Mouse (Mus musculus) embryo, embryonic 10.5 days (tissue): Measurements from ENCODE around the gene Agap1.

Experiments used
- DNase-seq: peaks from one replicate; pipeline ENCODE4 v3.0.0-alpha.2; 2015; ENCODE audit warnings: low spot score

Agap1 gene

DNA sequence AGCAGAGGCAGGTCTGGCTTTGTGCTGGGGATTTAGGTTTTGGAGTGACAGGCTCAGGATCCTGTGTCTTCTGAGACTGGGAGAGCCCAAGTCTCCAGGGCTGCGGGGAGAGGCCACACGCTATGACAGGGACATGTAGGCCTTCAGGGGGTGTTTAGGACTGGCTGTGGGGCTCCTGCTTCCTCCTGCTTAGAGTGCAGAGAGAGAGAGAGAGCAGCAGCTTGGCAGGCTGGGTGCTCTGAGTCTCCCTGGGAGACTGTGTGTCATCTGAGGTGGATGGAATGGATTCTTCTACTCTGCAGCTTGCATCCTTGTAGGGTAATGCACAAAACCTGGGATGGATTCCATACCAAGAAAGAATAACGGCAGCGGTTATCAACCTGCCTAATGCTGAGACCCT is 122.4 kb downstream of the Agap1 start:
- DNase-seq: peak; percentile 84

DNA sequence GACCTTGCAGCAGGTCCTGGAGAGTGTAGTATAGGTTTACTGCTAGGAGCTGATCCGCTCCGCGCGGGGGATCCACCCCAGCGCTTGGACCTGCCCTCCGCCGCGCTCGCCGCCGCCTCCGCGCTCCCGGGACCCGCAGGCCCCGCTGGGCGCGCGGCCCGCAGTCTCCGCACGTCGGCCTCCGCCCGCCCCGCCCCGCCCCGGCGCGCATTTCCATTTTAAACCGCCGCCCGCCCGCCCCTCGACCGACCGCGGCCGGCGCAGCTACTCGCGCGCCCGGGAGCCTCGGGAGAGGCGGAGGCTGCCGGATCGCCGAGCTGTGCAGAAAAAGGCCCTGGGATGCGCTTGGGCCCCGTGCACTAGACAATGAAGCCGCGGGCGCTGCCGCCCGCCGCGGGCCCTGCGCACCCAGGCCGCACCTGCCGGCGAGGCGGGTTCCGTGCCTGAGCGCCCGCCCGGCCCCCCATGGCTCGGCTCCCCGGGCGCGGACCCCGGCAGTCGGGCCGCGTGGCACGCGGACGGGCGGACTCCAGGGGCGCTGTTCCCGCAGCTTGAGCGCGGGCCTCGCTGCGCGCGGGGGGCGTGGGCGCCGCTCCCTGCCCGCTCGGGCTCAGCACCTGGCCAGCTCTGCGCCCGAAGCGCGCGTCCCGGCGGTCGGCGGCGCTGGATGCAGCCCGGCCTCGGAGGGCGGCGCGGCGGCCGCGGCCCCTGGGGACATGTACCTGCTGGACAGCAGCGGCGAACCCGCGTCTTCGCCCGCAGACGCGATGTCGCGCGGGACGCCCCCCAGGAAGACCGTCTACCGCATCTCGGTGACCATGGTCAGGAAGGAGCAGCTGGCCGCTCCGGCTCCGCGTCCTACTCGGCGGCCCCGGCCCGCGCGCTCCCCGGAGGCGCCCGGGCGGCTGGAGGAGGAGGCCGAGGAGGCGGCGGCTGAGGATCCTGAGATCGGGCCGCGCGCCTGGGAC is 125.7 kb downstream of the Agap1 start:
- DNase-seq: peak; percentile 84

DNA sequence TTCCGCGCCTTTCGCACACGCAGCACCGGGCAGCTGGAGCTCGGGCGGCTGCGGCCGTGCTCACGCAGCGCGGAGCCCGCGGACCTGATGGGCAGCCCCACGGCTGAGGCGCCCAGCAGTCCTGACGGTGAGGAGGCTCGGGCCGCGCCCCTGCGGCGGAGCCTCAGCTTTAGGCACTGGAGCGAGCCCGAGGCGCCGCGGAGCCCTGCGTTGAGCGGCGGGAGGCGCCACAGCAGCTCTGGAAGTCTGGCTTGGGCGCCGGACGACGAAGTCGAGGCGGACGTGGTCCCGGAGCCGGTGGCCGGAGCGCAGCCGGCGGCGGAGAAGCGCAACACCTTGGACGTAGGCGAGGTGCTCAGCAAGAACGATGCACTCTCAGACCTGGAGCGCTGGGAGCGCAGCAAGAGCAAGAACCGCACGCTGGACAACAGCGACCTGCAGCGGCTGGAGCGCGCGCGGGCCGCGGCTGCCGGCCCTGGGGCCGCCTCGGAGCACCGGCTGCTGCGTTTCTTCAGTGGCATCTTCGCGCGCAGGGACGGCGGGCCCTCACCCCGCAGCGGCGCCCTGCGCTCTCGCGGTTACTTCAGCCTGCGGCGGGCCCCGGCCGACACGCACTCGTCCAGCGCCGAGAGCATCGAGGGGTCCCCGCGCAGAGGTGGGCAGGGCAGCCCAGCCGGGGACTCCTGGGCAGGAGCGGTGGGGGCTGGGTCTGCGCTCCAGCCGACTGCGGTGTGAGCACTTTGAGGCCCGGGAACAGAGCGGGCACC is 126.6 kb downstream of the Agap1 start:
- peak; percentile 79 for DNase-seq

DNA sequence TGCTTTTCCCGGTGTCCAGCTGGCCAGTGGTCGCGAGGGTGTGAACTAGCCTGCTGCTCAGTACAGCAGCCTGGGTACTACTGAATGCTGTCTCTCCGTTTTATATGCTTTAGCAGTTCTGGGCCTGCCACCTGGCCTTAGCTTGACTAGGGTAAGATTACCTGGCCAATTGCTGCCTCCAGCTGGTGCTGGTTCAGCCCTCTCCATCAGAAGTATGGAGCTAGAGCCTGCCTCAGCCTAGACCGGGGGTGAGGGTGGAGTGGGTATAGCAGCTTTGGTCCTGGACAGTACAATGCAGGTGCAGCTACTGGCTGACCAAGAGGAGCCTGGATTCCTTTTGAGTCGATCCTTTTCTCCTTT is 127.1 kb downstream of the Agap1 start:
- no peak for DNase-seq

DNA sequence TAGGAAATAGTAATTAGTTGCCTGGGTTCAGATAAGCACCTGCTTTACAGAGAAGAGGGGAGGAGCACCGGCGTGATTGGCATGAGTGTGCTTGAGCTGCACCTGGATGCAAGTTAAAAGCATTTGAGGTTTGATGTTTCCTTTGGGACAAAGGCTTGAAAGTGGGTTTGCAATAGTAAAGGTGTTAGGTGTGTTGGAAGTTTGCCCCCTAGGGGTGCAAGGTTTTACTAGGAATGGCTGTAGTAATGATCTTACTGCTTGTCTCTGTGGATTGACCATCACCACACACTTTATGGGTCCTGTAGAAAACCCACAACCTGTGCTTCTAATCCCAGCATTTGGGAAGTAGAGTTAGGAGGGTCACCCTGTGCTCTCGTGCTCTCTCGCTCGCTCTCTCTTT is 128.8 kb downstream of the Agap1 start:
- DNase-seq: no peak

DNA sequence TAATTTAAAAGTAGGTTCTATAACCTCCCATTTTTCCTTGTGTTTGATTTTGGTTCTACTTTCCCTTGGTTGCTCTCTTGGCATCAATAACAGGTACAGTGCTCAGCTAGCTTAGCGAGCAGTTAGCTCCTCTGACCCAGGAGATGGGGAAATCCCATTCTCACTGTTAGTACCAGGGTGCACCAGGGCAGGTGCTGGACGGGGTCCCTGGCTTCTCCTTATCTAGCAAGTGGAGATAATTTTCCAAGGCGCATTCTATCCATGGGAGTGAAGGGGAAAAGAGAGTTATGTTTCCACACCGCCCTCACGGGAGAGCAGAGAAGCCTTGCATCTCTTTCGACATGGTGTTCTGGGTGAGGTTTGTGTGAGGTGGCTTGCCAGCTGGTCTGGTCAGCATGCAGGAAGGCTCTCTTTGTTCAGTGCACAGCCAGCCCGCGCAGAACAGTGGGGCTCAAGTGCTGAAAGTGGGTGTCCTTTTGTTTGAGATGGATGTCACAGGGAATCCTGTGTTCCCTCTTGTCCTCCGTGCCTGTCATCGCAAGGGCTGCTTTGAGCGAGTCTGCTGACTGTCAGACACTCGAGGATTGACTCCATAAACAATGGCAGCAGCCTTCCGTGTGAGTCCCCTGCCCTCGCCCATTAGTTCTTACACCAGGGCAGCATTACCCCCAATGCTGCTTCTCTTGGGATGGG is 132.5 kb downstream of the Agap1 start:
- DNase-seq: no peak

DNA sequence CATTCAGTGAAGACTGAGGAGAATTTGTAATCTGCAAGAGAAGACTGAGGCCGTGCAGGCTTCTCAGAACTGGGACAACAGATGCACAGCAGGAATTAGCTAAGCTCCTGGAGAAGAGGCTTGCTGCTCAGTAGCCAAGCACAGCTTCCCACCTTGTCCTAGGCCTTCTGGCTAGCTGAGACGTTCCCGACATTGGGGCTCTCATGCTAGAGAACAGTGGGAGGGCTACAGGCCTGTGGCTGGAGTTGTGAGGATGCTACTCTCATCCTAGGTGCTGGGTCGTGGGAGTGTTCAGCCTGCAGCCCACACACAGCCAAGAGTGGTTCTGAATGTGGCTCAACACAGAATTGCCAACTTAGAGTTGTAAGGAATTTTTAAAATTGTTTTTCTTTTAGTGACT is 133.5 kb downstream of the Agap1 start:
- no peak for DNase-seq

DNA sequence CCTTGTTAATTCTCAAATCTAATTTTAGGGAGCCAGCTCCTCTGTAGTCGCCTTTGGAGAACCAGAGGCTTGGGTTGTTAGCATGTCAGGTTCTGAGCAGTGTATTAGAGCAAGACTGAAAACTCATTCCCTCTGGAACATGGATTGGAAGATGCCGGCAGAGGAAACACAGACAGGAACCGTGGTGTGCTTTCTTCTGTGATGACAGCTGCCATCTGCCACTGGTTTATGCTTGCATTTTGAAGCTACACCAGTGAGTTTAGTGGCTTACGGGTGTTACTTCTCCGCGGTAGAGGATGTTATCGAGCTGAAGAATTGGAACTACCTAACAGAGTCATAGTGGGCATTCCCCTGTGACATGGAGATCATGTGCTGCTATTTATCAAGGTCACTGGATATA is 136.4 kb downstream of the Agap1 start:
- no peak for DNase-seq

DNA sequence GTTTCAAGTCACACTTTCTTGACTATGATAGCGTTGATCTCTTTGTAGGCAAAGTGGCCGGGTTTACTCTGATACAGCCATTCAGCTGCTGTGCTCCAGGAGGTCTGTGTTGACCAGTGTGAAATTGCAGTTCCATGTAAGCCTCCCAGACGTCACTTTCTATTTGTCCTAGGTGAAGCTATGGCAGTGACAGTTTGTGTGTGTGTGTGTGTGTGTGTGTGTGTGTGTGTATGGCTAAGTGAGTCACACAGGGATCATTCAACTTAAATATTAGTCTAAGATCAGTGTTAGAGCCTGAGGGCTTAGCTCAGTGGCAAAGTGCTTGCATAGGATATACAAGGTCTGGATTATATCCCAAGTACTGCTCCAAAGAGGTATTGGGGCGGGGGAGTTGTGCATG is 138.6 kb downstream of the Agap1 start:
- no peak for DNase-seq

DNA sequence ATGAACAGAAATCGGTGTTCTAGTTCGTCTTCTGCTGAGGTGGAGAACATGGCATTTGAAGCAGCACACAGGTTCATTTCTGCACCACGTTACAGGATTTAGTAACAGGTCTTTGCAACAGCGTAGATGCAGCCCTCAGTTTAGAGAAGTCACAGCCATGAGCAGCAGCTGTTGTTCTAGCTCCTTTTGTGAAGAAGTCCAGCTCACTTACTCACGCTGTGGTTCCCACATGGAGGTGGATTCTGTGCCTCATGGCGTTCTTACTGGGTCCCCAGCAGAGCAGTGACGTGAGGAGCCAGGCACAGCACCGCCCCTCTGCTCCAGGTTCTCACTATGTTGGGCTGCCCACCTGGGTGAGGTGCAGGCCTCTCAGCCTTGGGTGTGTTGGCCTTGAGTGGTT is 140.4 kb downstream of the Agap1 start:
- no peak for DNase-seq

DNA sequence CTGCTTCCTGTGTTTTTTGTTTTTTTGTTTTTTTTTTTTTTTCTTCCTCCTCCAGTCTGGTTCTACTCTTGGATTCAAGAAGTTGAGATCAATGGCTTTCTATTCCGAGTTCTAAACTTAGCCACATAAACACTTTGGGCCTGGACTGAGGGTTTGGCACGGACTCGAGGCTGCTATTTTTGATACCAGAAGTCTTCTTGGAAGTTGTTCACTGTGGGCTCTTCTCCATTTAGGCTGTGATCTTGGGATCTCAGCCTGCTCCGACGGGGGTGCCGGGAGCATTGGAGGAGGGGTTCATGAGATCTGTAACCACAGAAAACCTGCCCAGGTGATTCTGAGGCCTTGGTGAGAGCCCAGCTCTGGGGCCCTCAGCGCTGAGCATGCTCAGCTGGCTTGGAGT is 140.8 kb downstream of the Agap1 start:
- no peak for DNase-seq

DNA sequence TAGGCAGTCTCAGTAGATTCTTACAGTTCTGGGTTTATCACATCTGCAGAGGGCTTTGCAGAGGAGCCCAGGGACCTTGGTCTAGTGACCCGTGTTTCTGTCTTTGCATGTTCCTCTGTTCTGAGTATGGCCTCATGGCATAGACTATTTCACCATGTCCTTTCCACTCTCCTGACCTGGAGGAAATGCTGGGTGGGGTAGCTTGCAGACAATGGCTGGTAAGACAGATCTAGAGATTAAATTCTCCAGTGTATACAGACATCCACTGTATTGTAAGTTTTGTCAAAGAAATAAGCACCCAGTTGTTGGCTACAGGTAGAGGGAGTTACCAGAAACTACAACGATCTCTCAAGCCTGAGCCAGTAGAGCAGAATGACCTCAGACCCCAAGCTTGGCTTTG is 141.6 kb downstream of the Agap1 start:
- DNase-seq: no peak

DNA sequence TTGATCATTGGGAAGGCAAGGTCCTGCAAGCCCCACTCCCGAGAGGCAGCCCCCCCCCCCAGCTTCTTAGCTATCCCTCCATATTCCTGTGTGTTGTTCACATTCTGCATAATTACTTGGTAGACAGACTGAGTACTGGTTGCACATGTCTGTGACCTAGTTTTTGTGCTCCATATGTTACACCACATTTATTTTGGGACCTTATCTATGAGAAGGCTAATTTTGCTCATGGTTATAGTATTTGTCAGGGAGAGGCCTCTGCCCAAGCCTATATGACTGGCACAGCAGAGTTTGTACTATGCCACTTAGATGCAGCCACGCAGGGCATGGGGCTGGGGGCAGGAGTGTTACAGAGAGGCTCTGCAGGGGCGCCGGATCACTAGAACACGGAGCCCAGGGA is 144.3 kb downstream of the Agap1 start:
- DNase-seq: no peak

DNA sequence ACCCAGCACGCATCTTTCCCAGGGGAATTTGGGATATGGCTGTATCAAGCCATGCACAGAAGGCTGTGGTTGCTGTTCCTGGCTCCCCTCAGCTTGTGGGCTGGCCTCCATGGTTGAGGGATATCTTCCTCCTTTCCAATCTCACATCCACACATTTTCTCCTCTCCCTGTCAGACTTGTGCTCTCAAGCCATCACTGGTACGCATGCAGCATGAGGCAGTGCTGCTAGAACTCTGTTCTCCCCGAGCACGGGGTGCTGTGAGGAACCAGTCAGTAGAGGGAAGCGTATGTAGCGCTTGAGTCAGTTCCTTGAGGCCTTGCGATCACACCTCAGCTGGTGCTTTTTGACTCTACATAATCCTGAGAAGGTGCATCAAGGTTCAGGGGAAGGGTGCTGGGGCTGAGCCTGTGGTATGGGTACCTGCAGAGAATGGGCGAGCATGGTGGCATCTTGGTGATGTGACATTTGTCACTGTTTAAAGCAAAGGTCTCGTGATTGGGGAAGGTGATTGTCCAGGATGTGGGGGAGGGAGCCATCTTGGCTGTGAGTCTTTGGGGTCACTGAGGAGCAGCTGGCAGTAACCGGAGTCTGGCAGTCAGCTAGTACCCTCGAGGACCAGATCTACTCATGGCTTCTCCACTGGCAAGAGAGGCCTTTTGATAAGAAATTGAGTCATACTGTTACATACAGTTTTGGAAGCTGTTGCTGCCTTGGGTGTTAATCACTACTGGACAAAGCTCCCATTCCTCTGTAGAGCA is 145.6 kb downstream of the Agap1 start:
- DNase-seq: no peak

DNA sequence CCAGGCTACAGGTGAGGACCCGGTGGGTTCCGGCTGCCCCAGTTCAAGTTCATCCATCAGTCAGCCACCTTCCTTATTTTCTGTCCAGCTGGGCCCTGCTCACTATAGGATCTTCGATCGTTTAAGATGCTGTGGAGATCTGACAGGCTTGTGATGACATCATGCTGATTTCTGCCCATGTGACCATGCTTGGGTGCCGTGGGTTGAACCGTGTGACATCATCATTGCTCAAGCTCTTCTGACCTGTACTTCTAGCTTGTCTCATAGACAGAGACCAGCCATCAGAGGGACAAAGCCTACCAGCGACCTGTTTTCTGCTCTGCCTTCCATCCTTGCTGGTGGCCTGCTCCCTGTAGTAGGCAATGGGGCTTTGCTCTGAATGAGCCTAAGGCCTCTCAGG is 146.7 kb downstream of the Agap1 start:
- no peak for DNase-seq

DNA sequence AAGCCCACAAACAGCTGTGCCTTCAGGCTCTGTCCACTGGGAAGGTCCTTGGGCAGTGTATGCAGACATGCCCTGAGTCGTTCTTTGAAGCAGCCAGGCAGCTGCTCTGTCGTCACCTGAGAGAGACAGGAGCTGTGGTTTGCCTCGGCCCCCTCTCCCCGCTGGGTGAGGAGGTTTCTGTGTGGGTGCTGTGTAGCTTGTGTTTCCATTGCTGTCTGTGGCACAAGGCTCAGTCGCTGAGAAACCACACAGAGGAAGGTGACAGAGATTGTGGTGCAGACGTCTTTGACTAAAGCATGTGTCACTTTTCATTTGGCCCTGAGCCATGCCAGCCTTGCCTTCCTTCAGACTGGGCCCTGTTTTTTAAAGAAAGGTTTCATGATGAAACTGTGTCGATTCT is 148.3 kb downstream of the Agap1 start:
- no peak for DNase-seq

DNA sequence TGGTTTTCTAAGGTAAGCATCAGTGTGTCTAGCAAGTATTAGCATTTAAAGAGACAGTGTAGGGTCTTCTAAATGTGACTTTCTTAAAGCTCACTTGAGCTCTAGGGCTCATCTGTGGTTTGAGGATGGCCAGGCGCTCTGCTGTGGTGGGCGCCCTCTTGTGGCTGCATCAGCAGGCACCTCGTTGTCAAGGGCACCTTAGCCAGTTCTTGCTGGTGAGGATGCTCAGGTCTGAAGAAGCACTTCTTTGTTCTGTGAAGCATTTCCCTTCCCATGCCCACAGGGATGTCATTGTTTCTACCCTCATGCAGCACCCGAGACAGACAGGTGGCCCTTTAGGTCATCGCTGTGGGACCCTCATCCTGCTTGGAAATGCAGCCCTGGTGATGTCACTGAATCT is 152.0 kb downstream of the Agap1 start:
- peak; percentile 65 for DNase-seq

DNA sequence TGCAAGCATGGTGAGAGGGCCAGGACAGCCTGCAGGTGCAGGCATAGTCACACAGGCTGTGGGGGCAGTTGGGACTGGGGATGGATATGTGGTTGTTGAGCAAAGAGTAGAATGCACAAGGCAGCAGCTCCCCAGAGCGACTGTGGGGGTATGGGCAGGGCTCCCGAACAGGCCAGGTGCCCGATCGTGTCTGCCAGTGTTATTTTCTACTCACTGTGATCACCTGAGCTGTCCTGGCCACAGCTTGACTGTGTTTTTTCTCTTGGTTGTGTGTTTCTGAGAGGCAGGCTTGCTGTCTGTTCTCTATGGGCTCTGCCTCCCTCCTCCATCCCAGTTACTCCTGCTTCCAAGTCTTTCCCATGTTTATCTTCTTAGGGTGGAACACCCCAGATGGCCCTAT is 154.2 kb downstream of the Agap1 start:
- DNase-seq: no peak

DNA sequence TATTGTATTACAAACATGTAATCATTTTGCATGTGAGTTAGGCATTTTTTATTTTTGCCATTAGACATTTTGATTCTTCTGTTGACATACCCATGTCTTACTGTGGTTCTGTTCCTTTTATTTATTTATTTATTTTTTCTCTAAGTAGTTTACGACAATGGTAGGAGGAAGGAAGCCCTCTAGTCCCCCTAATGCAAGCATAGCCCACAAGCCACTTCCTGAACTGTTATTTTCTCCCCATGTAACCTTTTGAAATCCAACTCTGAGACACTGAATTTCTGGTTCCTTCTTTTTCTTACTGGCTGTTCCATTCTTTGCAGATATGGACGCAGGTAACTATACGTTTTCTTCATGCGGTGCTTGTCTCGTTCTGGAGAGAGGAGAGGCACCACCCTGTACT is 155.4 kb downstream of the Agap1 start:
- no peak for DNase-seq

DNA sequence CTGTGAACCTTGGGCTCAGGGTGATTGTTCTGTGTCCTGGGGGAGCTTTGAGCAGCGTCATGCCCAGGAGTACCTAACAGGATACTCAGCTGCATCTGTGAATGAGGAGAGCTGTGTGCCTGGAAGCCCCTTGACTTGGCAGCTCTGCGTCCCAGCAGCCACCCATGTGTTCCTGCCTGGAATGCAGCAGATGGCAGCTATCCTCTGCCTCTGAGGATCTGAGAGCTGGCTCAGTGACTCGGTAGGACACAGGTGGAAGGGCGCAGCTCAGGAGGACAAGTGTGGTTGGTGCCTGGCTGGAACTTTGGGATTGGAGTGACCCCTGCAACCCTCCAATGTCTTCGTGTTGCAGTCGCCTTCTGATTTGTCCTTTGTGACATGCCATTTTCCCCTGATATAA is 156.9 kb downstream of the Agap1 start:
- DNase-seq: no peak

DNA sequence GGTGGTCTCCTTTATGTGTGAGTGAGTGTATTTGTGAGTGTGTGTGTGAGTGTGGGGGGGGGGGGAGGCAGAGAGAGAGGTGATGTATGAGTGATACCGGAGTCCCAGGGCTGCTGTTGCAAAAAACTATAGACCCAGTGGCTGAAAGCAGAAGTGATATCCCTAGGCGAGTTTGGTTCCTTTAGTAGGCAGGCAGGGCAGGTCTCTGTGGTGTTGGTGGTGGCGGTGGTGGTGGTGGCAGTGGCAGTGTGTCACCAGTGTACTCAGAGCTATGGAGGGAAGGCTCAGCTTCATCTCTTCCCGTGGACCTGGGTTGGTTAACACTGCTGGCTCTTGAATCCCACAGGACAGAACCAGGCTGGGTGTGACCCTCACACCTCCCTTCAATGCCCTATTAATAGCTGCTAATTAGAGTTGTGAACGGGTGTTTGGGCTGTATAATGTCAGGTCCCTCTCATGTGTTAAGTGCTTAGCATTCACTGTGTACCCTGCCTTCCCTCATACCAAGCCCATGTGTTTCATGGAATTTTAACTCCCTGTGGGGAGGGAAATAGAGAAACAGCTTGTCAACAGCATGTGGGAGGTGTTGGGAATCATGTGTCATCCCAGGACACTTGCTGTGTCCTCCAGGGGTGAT is 158.7 kb downstream of the Agap1 start:
- no peak for DNase-seq

DNA sequence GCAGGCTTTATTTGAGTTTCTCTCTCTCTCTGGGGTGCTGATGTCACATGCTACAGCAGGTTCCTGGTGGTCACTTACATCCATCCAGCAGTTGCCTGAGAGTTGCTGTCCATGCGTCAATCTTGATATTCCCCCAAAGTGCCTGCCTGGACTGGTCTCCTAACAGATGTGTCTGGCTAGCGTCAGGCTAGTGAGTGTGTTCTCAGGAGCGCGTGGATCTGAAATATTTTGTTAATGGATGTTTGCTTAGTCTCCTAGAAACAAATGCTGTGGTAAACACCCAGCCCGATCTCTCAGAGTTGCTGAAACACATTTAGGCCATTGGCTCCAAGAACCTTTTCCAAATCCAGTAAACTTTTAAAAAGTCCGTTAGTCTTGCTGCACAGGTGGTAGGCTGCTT is 161.9 kb downstream of the Agap1 start:
- DNase-seq: no peak
